Mouse (Mus musculus) kidney, embryonic 16.5 days (tissue): ENCODE measurements around the gene Rab11fip3. TPM values are rescaled to one million over a fixed set of nuclear protein-coding genes. Genes with fewer than 3 reads are reported as not detected.
"Not testable (repeated sequence)": the region's sequence is repeated elsewhere in the genome, so short reads cannot be mapped to it uniquely, and the experiment has no call there.

Experiments
- ATAC-seq: fragments of 200-750 bp; cut with Nextera tagmentation; 2 replicates; pipeline ENCODE4 v1.8.0; 2017; ENCODE audit warnings: moderate TSS enrichment; ENCODE audit not compliant: low FRiP score, low TSS enrichment
- H3K27ac ChIP-seq: fragments of 300-500 bp; sonication (generic); 2 replicates; pipeline ENCODE4 v1.5.1; 2014; ENCODE audit warnings: low read length
- H3K27me3 ChIP-seq: fragments of 300-500 bp; sonication (generic); 2 replicates; pipeline ENCODE4 v1.6.1; 2014; ENCODE audit warnings: low read length, control low read depth, mixed read lengths; ENCODE audit not compliant: insufficient read depth
- H3K36me3 ChIP-seq: fragments of 300-500 bp; sonication (generic); 2 replicates; pipeline ENCODE4 v1.6.1; 2014; ENCODE audit warnings: low read length, control low read depth, mixed read lengths; ENCODE audit not compliant: insufficient read depth
- H3K4me1 ChIP-seq: fragments of 300-500 bp; sonication (generic); 2 replicates; pipeline ENCODE4 v1.6.1; 2014; ENCODE audit warnings: low read length, control low read depth, mixed read lengths; ENCODE audit not compliant: insufficient read depth
- H3K4me2 ChIP-seq: fragments of 300-500 bp; sonication (generic); replicated peaks from 2 replicates; pipeline ENCODE4 v1.6.1; 2014; ENCODE audit warnings: low read depth, low read length
- H3K4me3 ChIP-seq: fragments of 300-500 bp; sonication (generic); 2 replicates; pipeline ENCODE4 v1.5.1; 2014; ENCODE audit warnings: mild to moderate bottlenecking, low read length
- H3K9ac ChIP-seq: fragments of 300-500 bp; sonication (generic); replicated peaks from 2 replicates; pipeline ENCODE4 v1.6.1; 2014; ENCODE audit warnings: low read length
- H3K9me3 ChIP-seq: fragments of 300-500 bp; sonication (generic); 2 replicates; pipeline ENCODE4 v1.6.1; 2016; ENCODE audit warnings: low read length, control low read depth
- WGBS: fragments of 180-500 bp; shearing (Covaris S2); extraction: QIAGEN DNeasy Blood & Tissue Kit; methylation state at CpG from one replicate; pipeline ENCODE4 v1.1.7; 2014; 5-methylcytosine and 5-hydroxymethylcytosine counted together
- polyA plus RNA-seq: library from polyadenylated mRNA; unstranded; fragments of >200 nt; fragmentation: Nextera tagmentation; extraction: Ambion mirVana; gene quantifications from 2 replicates; pipeline ENCODE4 v1.2.1, GENCODE M21; 2015

Rab11fip3 gene
- polyA plus RNA-seq, 1 experiment from 2014 or later = 41.0 TPM

DNA sequence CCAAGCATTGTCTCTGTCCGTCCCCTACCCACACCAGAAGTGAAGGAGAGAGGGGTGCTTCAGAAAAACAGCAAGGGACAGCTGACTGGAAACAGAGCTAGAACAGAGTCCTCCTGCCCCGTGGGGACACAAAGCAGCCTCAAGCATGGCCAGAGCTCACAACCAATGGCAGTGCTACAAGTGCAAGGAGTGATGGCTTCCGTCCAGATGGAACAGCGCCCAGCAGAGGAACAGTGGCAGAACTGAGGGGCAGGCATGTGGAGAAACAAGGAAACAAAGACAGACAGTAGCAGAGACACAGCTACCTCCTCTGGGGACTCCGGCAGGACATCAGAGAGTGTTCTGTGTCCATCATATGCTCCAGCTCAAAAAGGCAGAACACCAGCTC lies 26.1 kb downstream of the Rab11fip3 start:
- 68% methylated on average over 5 of the region's 5 CpGs for WGBS
- Histone ChIP-seq H3K9ac (no peak overlapping the region), H3K27ac (no peak overlapping the region), H3K36me3 (no peaks in the 10 kb centered on the region), H3K9me3 (no peaks in the 10 kb centered on the region), H3K4me1 (peaks cover 6% of the 10 kb centered on the region; the same call in 1 of the 2 replicates), H3K27me3 (no peaks in the 10 kb centered on the region), H3K4me2 (no peak overlapping the region), H3K4me3 (no peak overlapping the region)
- ATAC-seq = no peak

- H3K4me2 ChIP-seq = no peak overlapping the region
- H3K27me3 ChIP-seq = no peaks in the 10 kb centered on the region
- no peak for ATAC-seq
- H3K27ac ChIP-seq = no peak overlapping the region
- no peak overlapping the region for H3K9ac ChIP-seq
- H3K36me3 ChIP-seq = no peaks in the 10 kb centered on the region
- peaks cover 6% of the 10 kb centered on the region; the same call in 1 of the 2 replicates for H3K4me1 ChIP-seq
- no peaks in the 10 kb centered on the region for H3K9me3 ChIP-seq
- H3K4me3 ChIP-seq = no peak overlapping the region
- WGBS = 87% methylated on average over 12 of the region's 13 CpGs
Observed at GRCm38 (mm10) chr17:26042599-26043248, 26.6 kb downstream of the Rab11fip3 start.

GRCm38 (mm10) chr17:26041111-26041802 lies 28.1 kb downstream of the Rab11fip3 start:
- H3K27ac ChIP-seq = no peak overlapping the region
- no peak overlapping the region for H3K4me2 ChIP-seq
- H3K4me3 ChIP-seq = no peak overlapping the region
- no peaks in the 10 kb centered on the region for H3K36me3 ChIP-seq
- no peaks in the 10 kb centered on the region for H3K9me3 ChIP-seq
- H3K27me3 ChIP-seq = no peaks in the 10 kb centered on the region
- peaks cover 6% of the 10 kb centered on the region; the same call in 1 of the 2 replicates for H3K4me1 ChIP-seq
- no peak overlapping the region for H3K9ac ChIP-seq
- WGBS = 47% methylated on average over 9 of the region's 9 CpGs
- ATAC-seq = peak; percentile 44; the same call in 1 of the 2 replicates

DNA sequence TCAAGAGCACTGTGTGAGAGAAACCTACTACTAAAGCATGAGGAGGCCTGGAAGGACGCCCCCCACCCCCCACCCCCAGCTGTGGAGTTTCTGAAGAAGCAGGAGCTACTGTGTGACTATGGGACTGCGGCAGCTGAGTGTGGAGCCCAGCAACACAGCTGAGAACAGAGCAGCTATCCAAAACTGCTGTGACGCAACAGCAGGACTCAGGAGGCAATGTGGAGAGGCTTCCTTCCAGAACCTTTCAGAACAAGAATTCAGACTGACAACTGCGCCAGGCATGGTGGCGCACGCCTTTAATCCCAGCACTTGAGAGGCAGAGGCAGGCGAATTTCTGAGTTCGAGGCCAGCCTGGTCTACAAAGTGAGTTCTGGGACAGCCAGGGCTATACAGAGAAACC lies 28.6 kb downstream of the Rab11fip3 start:
- not testable (repeated sequence) for H3K9me3 ChIP-seq, H3K27me3 ChIP-seq, H3K9ac ChIP-seq, H3K4me3 ChIP-seq, H3K27ac ChIP-seq, H3K4me1 ChIP-seq, ATAC-seq, H3K36me3 ChIP-seq, H3K4me2 ChIP-seq
- 90% methylated on average over 8 of the region's 8 CpGs for WGBS

DNA sequence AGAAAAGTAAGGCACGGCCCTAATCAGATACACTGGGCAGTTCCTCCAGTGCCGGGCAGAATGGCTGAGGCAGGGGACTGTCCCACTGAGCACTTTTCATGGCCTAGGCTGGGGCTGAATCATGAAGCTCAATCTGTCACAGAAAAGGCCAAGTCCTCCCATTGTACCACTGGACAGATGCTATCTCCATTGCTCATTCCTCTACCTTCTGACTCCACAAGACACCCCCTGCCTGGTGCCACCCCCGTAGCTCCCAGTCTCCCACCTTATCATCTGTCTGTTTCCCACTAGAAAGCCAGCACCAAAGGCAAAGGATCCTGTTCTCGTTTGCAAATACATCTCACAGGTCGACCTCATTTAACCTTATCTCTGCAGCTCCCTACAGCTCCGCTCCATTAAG lies 37.3 kb downstream of the Rab11fip3 start:
- no peak overlapping the region for H3K27ac ChIP-seq
- no peak for ATAC-seq
- no peak overlapping the region for H3K4me3 ChIP-seq
- no peak overlapping the region for H3K9ac ChIP-seq
- H3K4me2 ChIP-seq = no peak overlapping the region
- no peaks in the 10 kb centered on the region for H3K9me3 ChIP-seq
- WGBS = 84% methylated on average over 6 of the region's 6 CpGs
- H3K27me3 ChIP-seq = no peaks in the 10 kb centered on the region
- no peaks in the 10 kb centered on the region for H3K4me1 ChIP-seq
- no peaks in the 10 kb centered on the region for H3K36me3 ChIP-seq

- no peak overlapping the region for H3K27ac ChIP-seq
- H3K4me2 ChIP-seq = no peak overlapping the region
- no peak for ATAC-seq
- H3K27me3 ChIP-seq = no peaks in the 10 kb centered on the region
- WGBS = 95% methylated on average over 5 of the region's 5 CpGs
- H3K36me3 ChIP-seq = no peaks in the 10 kb centered on the region
- H3K4me1 ChIP-seq = no peaks in the 10 kb centered on the region
- H3K9ac ChIP-seq = no peak overlapping the region
- H3K9me3 ChIP-seq = no peaks in the 10 kb centered on the region
- no peak overlapping the region for H3K4me3 ChIP-seq
Observed at GRCm38 (mm10) chr17:26031583-26031982, 37.8 kb downstream of the Rab11fip3 start.

DNA sequence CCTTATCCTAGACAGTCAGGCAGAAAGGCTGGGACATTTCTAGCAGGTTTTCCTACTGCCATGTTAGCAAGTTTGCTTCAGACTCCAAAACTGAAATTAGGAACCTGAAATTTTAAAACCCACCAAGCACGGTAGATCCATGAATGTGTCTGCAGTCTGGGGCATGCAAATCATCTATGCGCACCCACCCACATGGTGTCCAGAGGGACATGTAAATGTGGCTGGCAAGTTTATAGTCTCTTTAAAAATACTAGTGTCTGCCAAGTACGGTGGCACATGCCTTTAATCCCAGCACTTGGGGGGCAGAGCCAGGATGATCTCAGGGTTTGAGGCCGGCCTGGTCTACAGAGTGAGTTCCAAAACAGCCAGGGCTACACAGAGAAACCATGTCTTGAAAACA lies 41.1 kb downstream of the Rab11fip3 start:
- no peaks in the 10 kb centered on the region for H3K4me1 ChIP-seq
- H3K27me3 ChIP-seq = no peaks in the 10 kb centered on the region
- H3K9me3 ChIP-seq = no peaks in the 10 kb centered on the region
- H3K4me3 ChIP-seq = no peak overlapping the region
- WGBS = 84% methylated on average over 4 of the region's 4 CpGs
- H3K4me2 ChIP-seq = no peak overlapping the region
- no peak overlapping the region for H3K27ac ChIP-seq
- H3K36me3 ChIP-seq = peaks cover 6% of the 10 kb centered on the region; the same call in 1 of the 2 replicates
- no peak for ATAC-seq
- H3K9ac ChIP-seq = no peak overlapping the region

DNA sequence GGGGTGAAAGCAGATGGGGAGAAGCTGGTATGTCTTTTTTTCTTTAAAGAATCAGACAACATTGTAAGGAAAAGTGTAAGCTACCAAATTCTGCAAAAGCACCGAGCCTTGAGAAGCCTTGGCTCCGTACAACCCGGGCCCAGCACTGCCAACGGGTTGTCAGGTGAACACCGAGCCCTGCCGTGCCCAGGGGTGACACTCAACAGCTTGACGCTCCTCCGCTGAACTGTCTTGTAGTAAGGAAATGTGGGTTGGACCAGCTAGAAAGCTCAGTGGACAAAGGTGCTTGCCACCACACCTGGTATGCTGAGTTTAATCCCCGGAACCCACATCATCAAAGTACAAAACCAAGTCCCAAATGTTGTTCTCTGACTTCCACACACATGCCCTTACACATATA lies 44.7 kb downstream of the Rab11fip3 start:
- 94% methylated on average over 9 of the region's 9 CpGs for WGBS

GRCm38 (mm10) chr17:26023966-26024365 lies 45.4 kb downstream of the Rab11fip3 start:
- H3K4me1 ChIP-seq = 0 out of 2 replicates have a peak, but pooled peaks cover 4% of the 10 kb centered on the region
- H3K27ac ChIP-seq = peak overlapping the region; percentile 62
- H3K9ac ChIP-seq = no peak overlapping the region
- H3K4me2 ChIP-seq = no peak overlapping the region
- no peak overlapping the region for H3K4me3 ChIP-seq
- 0 out of 2 replicates have a peak, but pooled peaks have one; percentile 40 for ATAC-seq
- WGBS = 85% methylated on average over 8 of the region's 8 CpGs
- H3K27me3 ChIP-seq = no peaks in the 10 kb centered on the region
- H3K9me3 ChIP-seq = no peaks in the 10 kb centered on the region
- peaks cover 6% of the 10 kb centered on the region; the same call in 1 of the 2 replicates for H3K36me3 ChIP-seq

More for the DNA sequence above, 44.7 kb downstream of the Rab11fip3 start:
- Histone ChIP-seq H3K4me2 (no peak overlapping the region), H3K36me3 (peaks cover 6% of the 10 kb centered on the region; the same call in 1 of the 2 replicates), H3K9me3 (no peaks in the 10 kb centered on the region), H3K27ac (no peak overlapping the region), H3K4me1 (0 out of 2 replicates have a peak, but pooled peaks cover 4% of the 10 kb centered on the region), H3K4me3 (no peak overlapping the region), H3K9ac (no peak overlapping the region), H3K27me3 (no peaks in the 10 kb centered on the region)
- no peak for ATAC-seq

DNA sequence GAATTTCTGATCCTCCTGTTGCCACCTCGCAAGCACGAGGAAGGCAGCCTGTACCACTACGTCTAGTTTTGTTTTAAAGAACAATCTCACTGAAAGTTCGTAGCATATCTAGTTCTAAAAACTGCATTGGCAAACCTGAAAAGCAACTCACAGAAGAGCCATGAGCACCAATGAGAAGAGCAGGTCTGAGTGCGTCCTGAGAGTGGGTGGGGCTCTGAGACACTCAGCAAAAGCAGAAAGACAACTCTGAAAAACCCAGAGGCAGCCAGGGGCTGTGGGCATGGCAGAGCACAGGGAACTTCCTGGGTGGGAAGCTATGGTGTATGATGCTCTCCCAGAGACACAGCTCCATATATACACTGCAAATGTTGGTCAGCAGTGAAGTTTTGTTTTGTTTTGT lies 46.2 kb downstream of the Rab11fip3 start:
- no peak for ATAC-seq
- Histone ChIP-seq H3K4me1 (0 out of 2 replicates have a peak, but pooled peaks cover 4% of the 10 kb centered on the region), H3K4me3 (no peak overlapping the region), H3K27ac (peak overlapping the region; percentile 61), H3K9me3 (no peaks in the 10 kb centered on the region), H3K9ac (no peak overlapping the region), H3K27me3 (no peaks in the 10 kb centered on the region), H3K4me2 (no peak overlapping the region), H3K36me3 (peaks cover 6% of the 10 kb centered on the region; the same call in 1 of the 2 replicates)
- WGBS = 92% methylated on average over 5 of the region's 5 CpGs
